ENCODE assay signal across 13 mouse cellular contexts in genomic region chr19:57510836-57511235, GRCm38 (mm10).
"Had no signal": no experiment of that assay in that cellular context is flagged by ENCODE, and none has a peak within 500 bp of the region (broad histone marks: within the 10 kb centered on the region; RNA-seq: fewer than 3 reads in every experiment).

No protein-coding gene starts in this region.

- DNase-seq: kidney, adult 8-10 months; kidney, postnatal 4 days; left cerebral cortex, postnatal 4 days; lung, adult 2 months; lung, postnatal 4 days; right cerebral cortex, postnatal 14 days; thymus, adult 2 months; thymus, postnatal 25 days had no signal

- H3K4me3 ChIP-seq: layer of hippocampus, adult 2 months; liver, embryonic 15.5 days; midbrain, embryonic 10.5 days; midbrain, embryonic 15.5 days had no signal

- H3K9ac ChIP-seq: liver, embryonic 15.5 days; midbrain, embryonic 15.5 days had no signal

- H3K27ac ChIP-seq: layer of hippocampus, adult 2 months; liver, embryonic 15.5 days; midbrain, embryonic 15.5 days had no signal

- H3K4me2 ChIP-seq: liver, embryonic 11.5 days; liver, embryonic 15.5 days; midbrain, embryonic 15.5 days had no signal

- H3K4me1 ChIP-seq: liver, embryonic 15.5 days had no signal

- H3K27me3 ChIP-seq: liver, embryonic 15.5 days; midbrain, embryonic 15.5 days had no signal

- H3K36me3 ChIP-seq: liver, embryonic 15.5 days; midbrain, embryonic 10.5 days; midbrain, embryonic 15.5 days had no signal

- H3K9me3 ChIP-seq: liver, embryonic 15.5 days; midbrain, embryonic 10.5 days; midbrain, embryonic 15.5 days had no signal

- ATAC-seq: midbrain, embryonic 15.5 days had no signal
